Mouse (Mus musculus): Measurements from ENCODE around the gene Dnajb8. TPM values are rescaled to one million over a fixed set of nuclear protein-coding genes. Genes with fewer than 3 reads are reported as not detected.
A peak's percentile ranks its signal among the peaks of the same experiment; 100 is the strongest.

Gene Dnajb8
- total and polyA plus RNA-seq, 3 experiments, result not detected

- Histone ChIP-seq H3K36me3 (replicated peaks in 1 of 2; ENCODE audit: control insufficient read depth in 1 of 2, insufficient read depth in 1 of 2, low read length in 1 of 2) (no peaks in the 10 kb centered on the region), H3K4me3 (replicated peaks in 1 of 3; ENCODE audit: low read depth in 2 of 3, low read length in 2 of 3, poor library complexity in 1 of 3) (peak overlapping the region in 1 of 3 experiments; percentile 50), H3K9ac (ENCODE audit: insufficient read depth, low read depth) (no peak overlapping the region), H3K4me2 (ENCODE audit: insufficient read depth, low read depth, poor library complexity, severe bottlenecking) (peak overlapping the region; percentile 17), H3K27ac (ENCODE audit: insufficient read depth, low read depth) (no peak overlapping the region), H3K4me1 (ENCODE audit: control insufficient read depth in 1 of 2, insufficient read depth in 2 of 2) (peaks cover 2 to 3% of the 10 kb centered on the region in 2 experiments; a peak in 3 of 4 replicates), H3K27me3 (replicated peaks) (peaks cover 45% of the 10 kb centered on the region), H3K79me2 (replicated peaks; ENCODE audit: control insufficient read depth, extremely low read depth, insufficient read depth, poor library complexity, severe bottlenecking) (no peaks in the 10 kb centered on the region), H3K9me3 (replicated peaks; ENCODE audit: low read length) (peaks cover 3% of the 10 kb centered on the region)
- dilution Hi-C loops (cut with MboI; ENCODE audit: extremely low pct_ligation_motif_present, extremely low pct_unique_long_range_greater_than_20kb, low sequenced_read_pairs) (no loop called here), in situ Hi-C loops (cut with MboI; ENCODE audit: low pct_ligation_motif_present, low pct_unique_long_range_greater_than_20kb, low sequenced_read_pairs) (no loop called here)
- TF ChIP-seq ZC3H11A (IDR thresholded peaks at IDR 0.05; ENCODE audit: low read depth, low read length) (no peak), ZNF384 (IDR thresholded peaks at IDR 0.05; ENCODE audit: low read depth, low read length) (0 out of 2 replicates have a peak, but pooled peaks have one; percentile 9)
- no peak for DNase-seq (ENCODE audit: extremely low read depth)
Observed at GRCm38 (mm10) chr6:88190043-88190309, 32.1 kb upstream of the Dnajb8 start.

GRCm38 (mm10) chr6:88190310-88191023 is 31.6 kb upstream of the Dnajb8 start:
- no peak overlapping the region for H3K9ac ChIP-seq (ENCODE audit: insufficient read depth, low read depth)
- no peak overlapping the region for H3K4me2 ChIP-seq (ENCODE audit: insufficient read depth, low read depth, poor library complexity, severe bottlenecking)
- H3K4me1 ChIP-seq (ENCODE audit: control insufficient read depth in 1 of 2, insufficient read depth in 2 of 2), result peaks cover 2 to 3% of the 10 kb centered on the region in 2 experiments; a peak in 3 of 4 replicates
- H3K79me2 ChIP-seq (replicated peaks; ENCODE audit: control insufficient read depth, extremely low read depth, insufficient read depth, poor library complexity, severe bottlenecking), result no peaks in the 10 kb centered on the region
- no peak overlapping the region for H3K4me3 ChIP-seq (replicated peaks in 1 of 3; ENCODE audit: low read depth in 2 of 3, low read length in 2 of 3, poor library complexity in 1 of 3)
- TF ChIP-seq MAZ (IDR thresholded peaks at IDR 0.05; ENCODE audit: low read depth, low read length), result no peak
- TF ChIP-seq CTCF (conservative IDR thresholded peaks at IDR 0.05 in 1 of 2, IDR thresholded peaks at IDR 0.05 in 1 of 2; ENCODE audit: low read depth in 2 of 2, low read length in 2 of 2), result no peak
- no peak for TF ChIP-seq POLR2AphosphoS2 (IDR thresholded peaks at IDR 0.05; ENCODE audit: low read depth, low read length)
- TF ChIP-seq RAD21 (IDR thresholded peaks at IDR 0.05; ENCODE audit: low read depth, low read length), result no peak
- no peaks in the 10 kb centered on the region for H3K36me3 ChIP-seq (replicated peaks in 1 of 2; ENCODE audit: control insufficient read depth in 1 of 2, insufficient read depth in 1 of 2, low read length in 1 of 2)
- no peak overlapping the region for H3K27ac ChIP-seq (ENCODE audit: insufficient read depth, low read depth)
- dilution Hi-C loops (cut with MboI; ENCODE audit: extremely low pct_ligation_motif_present, extremely low pct_unique_long_range_greater_than_20kb, low sequenced_read_pairs), result no loop called here
- DNase-seq (ENCODE audit: extremely low read depth), result no peak
- in situ Hi-C loops (cut with MboI; ENCODE audit: low pct_ligation_motif_present, low pct_unique_long_range_greater_than_20kb, low sequenced_read_pairs), result no loop called here
- H3K27me3 ChIP-seq (replicated peaks), result peaks cover 45% of the 10 kb centered on the region
- H3K9me3 ChIP-seq (replicated peaks; ENCODE audit: low read length), result peaks cover 3% of the 10 kb centered on the region

- Histone ChIP-seq H3K9ac (ENCODE audit: insufficient read depth, low read depth) (no peak overlapping the region), H3K79me2 (replicated peaks; ENCODE audit: control insufficient read depth, extremely low read depth, insufficient read depth, poor library complexity, severe bottlenecking) (no peaks in the 10 kb centered on the region), H3K36me3 (replicated peaks in 1 of 2; ENCODE audit: control insufficient read depth in 1 of 2, insufficient read depth in 1 of 2, low read length in 1 of 2) (no peaks in the 10 kb centered on the region), H3K4me2 (ENCODE audit: insufficient read depth, low read depth, poor library complexity, severe bottlenecking) (no peak overlapping the region), H3K4me3 (replicated peaks in 1 of 3; ENCODE audit: low read depth in 2 of 3, low read length in 2 of 3, poor library complexity in 1 of 3) (no peak overlapping the region), H3K9me3 (replicated peaks; ENCODE audit: low read length) (peaks cover 3% of the 10 kb centered on the region), H3K27me3 (replicated peaks) (peaks cover 41% of the 10 kb centered on the region), H3K27ac (ENCODE audit: insufficient read depth, low read depth) (no peak overlapping the region), H3K4me1 (ENCODE audit: control insufficient read depth in 1 of 2, insufficient read depth in 2 of 2) (peaks cover 0 to 3% of the 10 kb centered on the region in 2 experiments; a peak in 3 of 4 replicates)
- DNase-seq (ENCODE audit: extremely low read depth), result no peak
- dilution Hi-C loops (cut with MboI; ENCODE audit: extremely low pct_ligation_motif_present, extremely low pct_unique_long_range_greater_than_20kb, low sequenced_read_pairs), result no loop called here
- TF ChIP-seq MEF2A (IDR thresholded peaks at IDR 0.05; ENCODE audit: borderline replicate concordance, low read depth, low read length) (no peak), MAX (IDR thresholded peaks at IDR 0.05; ENCODE audit: low read length) (no peak), TBP (conservative IDR thresholded peaks at IDR 0.05; ENCODE audit: low read depth, low read length) (no peak), CHD2 (IDR thresholded peaks at IDR 0.05; ENCODE audit: low read length) (no peak)
- in situ Hi-C loops (cut with MboI; ENCODE audit: low pct_ligation_motif_present, low pct_unique_long_range_greater_than_20kb, low sequenced_read_pairs), result no loop called here
Observed at GRCm38 (mm10) chr6:88191024-88191365, 31.1 kb upstream of the Dnajb8 start.

All from CH12.LX (cell line).